Mouse (Mus musculus) kidney, adult 2 months (tissue): ENCODE results near the gene Igdcc3.

Experiments used
- CTCF ChIP-seq: fragments of 200-500 bp; conservative IDR thresholded peaks from 2 replicates; pipeline ENCODE4 v1.5.1; 2011; ENCODE audit warnings: low read depth, mild to moderate bottlenecking, control low read depth, low read length, moderate library complexity, mixed read lengths; ENCODE audit not compliant: insufficient read depth, insufficient read length
- POLR2A ChIP-seq: fragments of 200-500 bp; IDR thresholded peaks from one replicate; pipeline ENCODE4 v1.6.1; 2011; ENCODE audit warnings: low read depth, low read length, control low read depth

GRCm38 (mm10) chr9:65223927-65224326, 82.9 kb downstream of the Igdcc3 start:
- TF ChIP-seq POLR2A = no peak
- TF ChIP-seq CTCF = no peak
